ENCODE assay signal across 26 mouse cellular contexts in the genomic region with DNA sequence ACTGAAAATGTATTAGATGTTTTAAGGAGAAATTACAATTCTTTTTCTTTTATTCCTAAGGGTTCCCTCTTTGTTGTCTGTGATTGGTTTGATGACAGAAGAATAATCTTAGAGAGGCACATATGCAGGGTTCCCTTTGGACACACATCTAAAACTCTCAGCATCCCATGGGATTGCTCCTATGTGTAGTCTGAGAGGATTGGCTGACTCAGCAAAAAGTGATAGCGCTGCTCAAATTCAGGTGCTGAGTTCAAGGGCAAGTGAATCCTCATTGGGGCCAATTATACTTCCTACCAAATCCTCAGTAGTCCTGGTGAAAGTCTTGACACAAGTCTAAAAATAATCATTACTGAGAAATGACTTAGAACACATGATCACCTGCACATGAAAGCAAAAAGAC.
A peak's percentile ranks its signal among the peaks of the same experiment; 100 is the strongest.
DNase-seq lines count a peak whose midpoint lies in the region; ATAC-seq and TF ChIP-seq lines count a peak whose summit lies in the region.
"Had no signal": no experiment of that assay in that cellular context is flagged by ENCODE, and none has a peak within 500 bp of the region (broad histone marks: within the 10 kb centered on the region; RNA-seq: fewer than 3 reads in every experiment).

No protein-coding gene starts in this region.

- peak; percentile 1 for DNase-seq in hindbrain, embryonic 11.5 days (ENCODE audit: low spot score)
- no peak for DNase-seq in hindbrain, postnatal 0 days (ENCODE audit: low spot score)
- DNase-seq in CH12.LX (ENCODE audit: extremely low read depth) (no peak), ES-E14 (ENCODE audit: low read depth, low spot score) (no peak)
- DNase-seq in brain, embryonic 14.5 days (ENCODE audit: low read depth), result peak; percentile 12
- no peak for DNase-seq in left cerebral cortex, postnatal 25 days (ENCODE audit: low spot score in 2 of 2)
- DNase-seq in right cerebral cortex, postnatal 36 days (ENCODE audit: low spot score in 2 of 2), result no peak
- DNase-seq: adrenal gland, adult 8-10 months; adrenal gland, postnatal 14 days; adrenal gland, postnatal 36 days; cerebellum, adult 11 months; cerebellum, adult 18-20 months; cerebellum, adult 8-10 months; cerebellum, adult 9-11 months; cerebellum, postnatal 14 days; cerebellum, postnatal 36 days; embryo, embryonic 11 days had no signal

- H3K36me3 ChIP-seq in hindbrain, embryonic 11.5 days (ENCODE audit: control insufficient read depth, insufficient read depth, low read length), result no peaks in the 10 kb centered on the region
- no peaks in the 10 kb centered on the region for H3K36me3 ChIP-seq in hindbrain, postnatal 0 days (ENCODE audit: insufficient read depth, low read length)
- H3K36me3 ChIP-seq in CH12.LX (replicated peaks in 1 of 2; ENCODE audit: control insufficient read depth in 1 of 2, insufficient read depth in 1 of 2, low read length in 1 of 2), result no peaks in the 10 kb centered on the region
- H3K36me3 ChIP-seq in ES-E14 (ENCODE audit: control insufficient read depth, insufficient read depth, low read length, poor library complexity, severe bottlenecking), result no peaks in the 10 kb centered on the region
- H3K36me3 ChIP-seq: embryonic facial prominence, embryonic 12.5 days; embryonic facial prominence, embryonic 15.5 days; forebrain, embryonic 10.5 days; forebrain, embryonic 12.5 days had no signal

- in situ Hi-C loops in CH12.LX (cut with MboI; ENCODE audit: low pct_ligation_motif_present, low pct_unique_long_range_greater_than_20kb, low sequenced_read_pairs) (no loop called here), ES-E14 (cut with MboI; ENCODE audit: low sequenced_read_pairs in 2 of 2, unreplicated experiment in 2 of 2) (no loop called here)

- no peak overlapping the region for H3K27ac ChIP-seq in hindbrain, embryonic 11.5 days (ENCODE audit: low read depth, low read length)
- no peak overlapping the region for H3K27ac ChIP-seq in hindbrain, postnatal 0 days
- no peak overlapping the region for H3K27ac ChIP-seq in CH12.LX (ENCODE audit: insufficient read depth, low read depth)
- no peak overlapping the region for H3K27ac ChIP-seq in ES-E14 (ENCODE audit: insufficient read depth, low read depth, low read length, poor library complexity, severe bottlenecking)
- H3K27ac ChIP-seq: embryonic facial prominence, embryonic 12.5 days; embryonic facial prominence, embryonic 15.5 days; forebrain, embryonic 10.5 days; forebrain, embryonic 12.5 days had no signal

- no peak for TF ChIP-seq CTCF in hindbrain, postnatal 0 days (IDR thresholded peaks at IDR 0.05; ENCODE audit: low read depth)
- no peak for TF ChIP-seq CTCF in CH12.LX (conservative IDR thresholded peaks at IDR 0.05 in 1 of 2, IDR thresholded peaks at IDR 0.05 in 1 of 2; ENCODE audit: low read depth in 2 of 2, low read length in 2 of 2)
- no peak for TF ChIP-seq CTCF in brain, embryonic 14.5 days (IDR thresholded peaks at IDR 0.05; ENCODE audit: borderline replicate concordance, extremely low read depth, insufficient read depth, insufficient read length)

- no peak for ATAC-seq in hindbrain, embryonic 11.5 days (ENCODE audit: low FRiP score)
- ATAC-seq in hindbrain, postnatal 0 days, result no peak
- ATAC-seq: activated CD4-positive, CD25-positive, alpha-beta regulatory T cell, adult 4 months; forebrain, embryonic 14.5 days; forebrain, embryonic 16.5 days; Patski had no signal

- H3K4me3 ChIP-seq in hindbrain, embryonic 11.5 days (ENCODE audit: low read depth, low read length), result no peak overlapping the region
- no peak overlapping the region for H3K4me3 ChIP-seq in hindbrain, postnatal 0 days (ENCODE audit: low read length)
- H3K4me3 ChIP-seq in CH12.LX (replicated peaks in 1 of 3; ENCODE audit: low read depth in 2 of 3, low read length in 2 of 3, poor library complexity in 1 of 3) (no peak overlapping the region), ES-E14 (ENCODE audit: insufficient read depth in 1 of 2, low read depth in 1 of 2, low read length in 2 of 2, poor library complexity in 1 of 2, severe bottlenecking in 1 of 2) (no peak overlapping the region)
- H3K4me3 ChIP-seq: embryonic facial prominence, embryonic 12.5 days; embryonic facial prominence, embryonic 15.5 days; erythroblast, embryonic 14.5 days; forebrain, embryonic 10.5 days; forebrain, embryonic 12.5 days had no signal

- H3K4me2 ChIP-seq in hindbrain, embryonic 11.5 days (replicated peaks; ENCODE audit: low read depth, low read length), result no peak overlapping the region
- H3K4me2 ChIP-seq in hindbrain, postnatal 0 days (ENCODE audit: low read depth, low read length), result no peak overlapping the region
- no peak overlapping the region for H3K4me2 ChIP-seq in CH12.LX (ENCODE audit: insufficient read depth, low read depth, poor library complexity, severe bottlenecking)
- H3K4me2 ChIP-seq: embryonic facial prominence, embryonic 12.5 days; embryonic facial prominence, embryonic 15.5 days; forebrain, embryonic 12.5 days had no signal

- intact Hi-C loops in left cerebral cortex, postnatal 25 days (cut with DNase I), result no loop called here

- H3K9ac ChIP-seq in hindbrain, embryonic 11.5 days (ENCODE audit: low read depth, low read length), result no peak overlapping the region
- H3K9ac ChIP-seq in hindbrain, postnatal 0 days (replicated peaks; ENCODE audit: low read length), result no peak overlapping the region
- no peak overlapping the region for H3K9ac ChIP-seq in CH12.LX (ENCODE audit: insufficient read depth, low read depth)
- no peak overlapping the region for H3K9ac ChIP-seq in ES-E14 (ENCODE audit: insufficient read depth, low read depth, low read length, poor library complexity, severe bottlenecking)
- H3K9ac ChIP-seq: embryonic facial prominence, embryonic 12.5 days; embryonic facial prominence, embryonic 15.5 days; forebrain, embryonic 12.5 days had no signal

- WGBS in hindbrain, embryonic 11.5 days, result 88% methylated on average over 1 of the region's 1 CpGs
- WGBS in hindbrain, postnatal 0 days, result 85% methylated on average over 1 of the region's 1 CpGs

- dilution Hi-C loops in CH12.LX (cut with MboI; ENCODE audit: extremely low pct_ligation_motif_present, extremely low pct_unique_long_range_greater_than_20kb, low sequenced_read_pairs), result no loop called here

- no peaks in the 10 kb centered on the region for H3K9me3 ChIP-seq in hindbrain, embryonic 11.5 days (ENCODE audit: control insufficient read depth, low read length)
- no peaks in the 10 kb centered on the region for H3K9me3 ChIP-seq in hindbrain, postnatal 0 days (ENCODE audit: low read length)
- no peaks in the 10 kb centered on the region for H3K9me3 ChIP-seq in CH12.LX (replicated peaks; ENCODE audit: low read length)
- no peaks in the 10 kb centered on the region for H3K9me3 ChIP-seq in ES-E14 (ENCODE audit: control insufficient read depth, insufficient read depth, low read depth, low read length)
- H3K9me3 ChIP-seq: embryonic facial prominence, embryonic 12.5 days; embryonic facial prominence, embryonic 15.5 days; forebrain, embryonic 10.5 days; forebrain, embryonic 12.5 days had no signal

- H3K79me2 ChIP-seq in CH12.LX (replicated peaks; ENCODE audit: control insufficient read depth, extremely low read depth, insufficient read depth, poor library complexity, severe bottlenecking), result no peaks in the 10 kb centered on the region

- TF ChIP-seq EP300 in CH12.LX (IDR thresholded peaks at IDR 0.05; ENCODE audit: low read length), result no peak

- no peak for TF ChIP-seq RAD21 in CH12.LX (IDR thresholded peaks at IDR 0.05; ENCODE audit: low read depth, low read length)

- H3K27me3 ChIP-seq in hindbrain, embryonic 11.5 days (ENCODE audit: control insufficient read depth, insufficient read depth, low read length), result no peaks in the 10 kb centered on the region
- no peaks in the 10 kb centered on the region for H3K27me3 ChIP-seq in hindbrain, postnatal 0 days (ENCODE audit: insufficient read depth, low read length)
- no peaks in the 10 kb centered on the region for H3K27me3 ChIP-seq in CH12.LX (replicated peaks)
- H3K27me3 ChIP-seq: embryonic facial prominence, embryonic 12.5 days; embryonic facial prominence, embryonic 15.5 days; forebrain, embryonic 12.5 days had no signal

- no peaks in the 10 kb centered on the region for H3K4me1 ChIP-seq in hindbrain, embryonic 11.5 days (replicated peaks; ENCODE audit: control insufficient read depth, insufficient read depth, low read length)
- no peaks in the 10 kb centered on the region for H3K4me1 ChIP-seq in hindbrain, postnatal 0 days (ENCODE audit: insufficient read depth, low read length)
- no peaks in the 10 kb centered on the region for H3K4me1 ChIP-seq in CH12.LX (ENCODE audit: control insufficient read depth in 1 of 2, insufficient read depth in 2 of 2)
- H3K4me1 ChIP-seq in ES-E14 (ENCODE audit: control insufficient read depth in 2 of 2, insufficient read depth in 2 of 2, low read length in 2 of 2, poor library complexity in 1 of 2), result no peaks in the 10 kb centered on the region
- H3K4me1 ChIP-seq: embryonic facial prominence, embryonic 12.5 days; embryonic facial prominence, embryonic 15.5 days; forebrain, embryonic 10.5 days; forebrain, embryonic 12.5 days had no signal

- TF ChIP-seq POLR2A in CH12.LX (IDR thresholded peaks at IDR 0.05; ENCODE audit: low read depth, low read length), result no peak
- no peak for TF ChIP-seq POLR2A in brain, embryonic 14.5 days (IDR thresholded peaks at IDR 0.05; ENCODE audit: borderline replicate concordance, extremely low read depth, insufficient read depth, insufficient read length, poor library complexity, severe bottlenecking)

TF ChIP-seq in CH12.LX, 34 proteins besides CTCF, POLR2A, EP300 and RAD21:
- TF ChIP-seq MAFK (IDR thresholded peaks at IDR 0.05; ENCODE audit: insufficient replicate concordance, low read length) (peak; percentile 87), KAT2A (IDR thresholded peaks at IDR 0.05; ENCODE audit: insufficient replicate concordance, low read length) (no peak), RCOR1 (conservative IDR thresholded peaks at IDR 0.05; ENCODE audit: low read depth, low read length) (no peak), ZC3H11A (IDR thresholded peaks at IDR 0.05; ENCODE audit: low read depth, low read length) (no peak)

TF ChIP-seq in ES-E14, 5 proteins besides CTCF, POLR2A, EP300 and RAD21:
- TF ChIP-seq ZC3H11A (IDR thresholded peaks at IDR 0.05; ENCODE audit: borderline replicate concordance, low read depth, low read length), result no peak
- peak; percentile 96 for TF ChIP-seq MAFK (IDR thresholded peaks at IDR 0.05; ENCODE audit: insufficient read depth, low read depth, low read length)
- no peak for TF ChIP-seq ZNF384 (IDR thresholded peaks at IDR 0.05; ENCODE audit: low read depth, low read length)

Comparison
In these comparisons a context has a peak if more than half of its experiments do, and no peak if none do; other contexts are left out.
1. DNase-seq: peak in hindbrain, embryonic 11.5 days (single experiment) and brain, embryonic 14.5 days (single experiment); none in hindbrain, postnatal 0 days (single experiment), CH12.LX (single experiment), ES-E14 (single experiment), left cerebral cortex, postnatal 25 days (0 of 2) and right cerebral cortex, postnatal 36 days (0 of 2).